Mouse (Mus musculus): ENCODE measurements around the gene Glis3. TPM values are rescaled to one million over a fixed set of nuclear protein-coding genes. Genes with fewer than 3 reads are reported as not detected.

The Glis3 gene
- total RNA-seq, 2 experiments from 2014 or later, result 0.92 to 1.8 TPM

DNA sequence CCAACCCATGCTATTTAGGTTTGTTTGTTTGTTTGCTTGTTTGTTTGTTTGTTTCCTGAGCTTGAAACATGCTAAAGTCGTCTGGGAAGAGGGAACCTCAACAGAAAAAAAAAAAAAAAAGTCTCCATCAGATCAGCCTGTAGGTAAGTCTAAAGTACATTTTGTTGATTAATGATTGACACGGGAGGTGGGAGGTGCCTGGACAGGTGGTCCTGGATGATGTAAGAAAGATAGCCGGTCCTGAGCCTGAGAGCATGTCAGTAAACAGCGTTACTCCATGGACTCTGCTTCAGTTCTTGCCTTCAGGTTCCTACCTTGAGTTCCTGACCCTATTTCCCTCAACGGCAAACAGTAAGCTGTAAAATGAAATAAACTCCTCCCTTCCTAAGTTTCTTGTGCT lies 444.3 kb downstream of the Glis3 start:
- no peak for DNase-seq

DNA sequence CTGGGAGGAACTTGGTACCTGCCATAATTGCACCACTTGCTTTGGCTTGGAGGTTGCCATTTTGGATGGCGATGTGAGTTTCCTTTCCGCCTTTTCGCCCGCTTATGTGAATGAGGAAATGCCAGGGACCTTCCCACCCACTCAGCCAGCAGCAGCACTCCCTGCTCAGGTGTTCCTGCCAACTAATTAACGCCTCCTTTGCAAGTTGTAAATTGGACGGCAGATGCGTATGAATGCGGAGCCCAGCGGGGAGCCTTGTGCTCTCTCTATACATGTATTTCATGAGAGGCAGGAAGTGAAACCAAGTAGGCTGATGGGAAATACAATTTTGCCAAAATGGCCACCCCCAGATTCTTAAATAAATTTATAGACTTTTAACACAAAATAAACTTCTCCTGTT lies 444.8 kb downstream of the Glis3 start:
- DNase-seq, result no peak

- DNase-seq, result no peak
Measured at GRCm38 (mm10) chr19:28234676-28235075, 445.2 kb downstream of the Glis3 start.

DNA sequence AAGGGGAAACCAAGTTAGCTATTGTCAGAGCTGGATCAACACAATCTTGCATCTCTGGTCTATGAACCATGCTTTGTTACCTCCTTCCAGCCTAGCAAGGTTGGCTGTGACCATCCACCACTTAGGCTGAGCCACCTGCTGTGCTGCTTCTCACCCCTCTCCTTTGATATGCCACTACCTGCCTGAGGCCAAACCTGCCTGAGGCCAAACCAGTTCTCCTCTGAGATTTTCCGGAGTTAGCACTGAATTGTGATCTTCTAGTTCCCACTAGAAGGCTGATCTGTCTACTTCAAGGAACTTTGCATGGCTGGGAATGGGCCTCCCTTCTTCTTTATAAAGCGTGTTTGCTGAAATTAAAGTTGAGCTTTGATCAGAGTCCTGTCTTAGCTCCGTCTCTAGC lies 448.4 kb downstream of the Glis3 start:
- DNase-seq, result no peak

GRCm38 (mm10) chr19:28227526-28227925 lies 452.4 kb downstream of the Glis3 start:
- no peak for DNase-seq

DNA sequence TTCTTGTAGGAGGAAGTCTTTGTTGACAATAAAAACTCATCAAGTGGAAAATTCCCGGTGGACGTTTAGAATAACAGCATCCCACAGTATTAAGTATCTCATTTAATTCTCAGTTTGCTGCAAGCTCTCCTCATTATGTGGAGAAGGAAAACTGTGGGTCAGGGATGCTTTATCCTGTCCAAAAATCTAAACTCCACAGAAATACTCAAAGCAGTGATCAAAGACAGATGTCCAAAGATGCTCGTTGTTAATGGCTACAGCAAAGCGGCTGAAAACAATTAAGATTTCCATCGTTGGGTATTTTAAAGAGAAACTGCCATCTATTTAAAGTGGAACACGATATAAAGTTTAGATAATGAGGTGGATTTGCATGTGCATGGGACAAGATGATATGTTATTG lies 454.2 kb downstream of the Glis3 start:
- no peak for DNase-seq

- no peak for DNase-seq
Measured at GRCm38 (mm10) chr19:28211630-28212029, 468.2 kb downstream of the Glis3 start.

Other genes with a start within 250 kb of the Glis3 start
- gene Slc1a1, start 155.0 kb upstream of the Glis3 start, total RNA-seq (2021), result 1 to 10 TPM; 2.0 to 3.7 TPM

All from heart, adult 18-20 months (tissue).